Mouse (Mus musculus) lung, adult 10 weeks (tissue): ENCODE results near the gene Tgfbrap1. TPM values are rescaled to one million over a fixed set of nuclear protein-coding genes. Genes with fewer than 3 reads are reported as not detected.

Experiments
- polyA plus RNA-seq: library from polyadenylated mRNA; stranded (reverse); fragments of 350-450 nt; fragmentation: Illumina TruSeq; extraction: RNeasy Lipid Tissue Mini Kit (QIAGEN cat#74804); gene quantifications from one replicate; pipeline ENCODE4 v1.2.3, GENCODE M21; 2014; ENCODE audit warnings: low read depth, low replicate concordance; ENCODE audit not compliant: insufficient read depth

Gene Tgfbrap1
- 10.6 TPM for polyA plus RNA-seq

DNA sequence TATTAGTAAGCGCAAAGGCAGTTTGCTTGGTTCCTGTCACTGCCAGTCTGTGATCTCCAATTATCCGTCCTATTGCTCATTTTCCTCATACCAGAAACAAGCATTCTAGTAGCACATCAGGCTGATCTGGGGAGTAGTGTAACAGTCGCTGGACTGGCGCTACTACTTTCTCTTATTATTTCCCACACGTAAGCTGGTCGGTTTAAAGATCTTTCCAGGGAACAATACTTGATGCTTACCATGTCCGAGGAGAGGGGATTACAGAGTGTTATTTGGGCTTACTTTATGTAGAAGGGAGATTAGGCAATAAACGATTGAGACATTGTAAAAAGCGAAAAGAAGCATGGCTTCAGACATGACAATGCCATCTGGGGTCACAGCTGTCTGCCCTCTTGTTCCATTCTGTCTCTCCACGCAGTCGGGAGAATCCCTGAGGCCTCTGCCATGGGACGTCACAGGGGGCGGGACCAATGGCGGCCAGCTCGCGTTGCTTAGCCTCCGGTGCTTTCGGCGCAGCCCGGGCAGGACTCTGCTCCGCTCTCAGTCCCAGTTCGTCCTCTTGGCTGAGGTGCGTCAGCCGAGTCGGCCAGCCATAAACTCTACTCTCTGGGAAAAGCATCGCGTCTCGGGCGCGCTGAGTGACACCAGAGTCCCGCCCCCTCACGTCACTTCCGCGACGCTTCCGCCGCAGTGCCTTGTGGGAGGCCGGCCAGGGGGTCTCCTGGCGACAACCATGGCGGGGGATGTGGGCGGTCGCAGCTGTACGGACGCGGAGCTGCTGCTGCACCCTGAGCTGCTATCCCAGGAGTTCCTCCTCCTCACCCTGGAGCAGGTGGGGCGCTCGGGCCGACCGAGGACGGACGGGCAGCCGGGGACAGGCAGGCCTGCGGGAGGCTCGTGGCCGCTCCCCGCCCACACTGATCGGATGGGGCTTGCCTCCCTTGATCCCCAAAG lies at the start of gene Tgfbrap1, which contains the start of gene AI597479:
Gene Tgfbrap1 (minus strand): TSS at position 607 of the 954 bp plus-strand sequence.
Gene AI597479 (plus strand): TSS at position 680 of the 954 bp plus-strand sequence.

Other genes starting within 250 kb of the Tgfbrap1 start
- gene Mrps9, start 247.4 kb downstream of the Tgfbrap1 start, polyA plus RNA-seq: 34.8 TPM
- not detected for gene Gpr45, start 145.8 kb downstream of the Tgfbrap1 start, polyA plus RNA-seq
- gene AI597479, start 73 bp upstream of the Tgfbrap1 start, polyA plus RNA-seq: 10.9 TPM
- gene Fhl2, start 98.3 kb upstream of the Tgfbrap1 start, polyA plus RNA-seq: 10.7 TPM